Mouse (Mus musculus) left cerebral cortex, adult 8-10 months (tissue): Measurements from ENCODE around the gene Ak9. TPM values are rescaled to one million over a fixed set of nuclear protein-coding genes. Genes with fewer than 3 reads are reported as not detected.

Experiments used
- DNase-seq, 2 experiments: peaks; one replicate each; pipeline ENCODE4 v3.0.0; 2022; ENCODE audit warnings: low spot score in 2 of 2
- total RNA-seq, 4 experiments: library from RNA; stranded (reverse); gene quantifications; 2 replicates each; pipeline ENCODE4 v1.2.4; 2022

The Ak9 gene
- under 1 TPM; 0.07 to 0.28 (median 0.10) TPM for total RNA-seq

- DNase-seq = peak; percentile 62 to 89
These were observed at the start of gene Ak9 for GRCm38 (mm10) chr10:41303639-41304444. TSS of gene Ak9 (plus strand) at chr10:41303980.

GRCm38 (mm10) chr10:41260243-41261006, 43.4 kb upstream of the Ak9 start:
- DNase-seq = no peak

- no peak for DNase-seq
These were observed 42.6 kb upstream of the Ak9 start for GRCm38 (mm10) chr10:41261218-41261617.

GRCm38 (mm10) chr10:41261889-41262288, 41.9 kb upstream of the Ak9 start:
- DNase-seq = no peak

GRCm38 (mm10) chr10:41271860-41272259, 31.9 kb upstream of the Ak9 start:
- no peak for DNase-seq

GRCm38 (mm10) chr10:41274871-41275270, 28.9 kb upstream of the Ak9 start:
- no peak for DNase-seq

- no peak for DNase-seq
These were observed 25.0 kb upstream of the Ak9 start for GRCm38 (mm10) chr10:41278808-41279207.

- DNase-seq = no peak
These were observed 23.6 kb upstream of the Ak9 start for GRCm38 (mm10) chr10:41280177-41280576.

- DNase-seq = no peak
These were observed 23.0 kb upstream of the Ak9 start for GRCm38 (mm10) chr10:41280796-41281195.

- DNase-seq = no peak
These were observed 21.7 kb upstream of the Ak9 start for GRCm38 (mm10) chr10:41282086-41282485.

- no peak for DNase-seq
These were observed 16.2 kb upstream of the Ak9 start for GRCm38 (mm10) chr10:41287618-41288017.

GRCm38 (mm10) chr10:41288074-41288473, 15.7 kb upstream of the Ak9 start:
- no peak for DNase-seq

- peak; percentile 69 to 74 for DNase-seq
These were observed 14.9 kb upstream of the Ak9 start for GRCm38 (mm10) chr10:41288771-41289415.

GRCm38 (mm10) chr10:41291021-41291420, 12.8 kb upstream of the Ak9 start:
- no peak for DNase-seq

- DNase-seq = no peak
These were observed 10.8 kb upstream of the Ak9 start for GRCm38 (mm10) chr10:41293019-41293418.

- no peak for DNase-seq
These were observed 9.0 kb upstream of the Ak9 start for GRCm38 (mm10) chr10:41294734-41295133.

GRCm38 (mm10) chr10:41295145-41295544, 8.6 kb upstream of the Ak9 start:
- no peak for DNase-seq

GRCm38 (mm10) chr10:41300161-41300560, 3.6 kb upstream of the Ak9 start:
- DNase-seq = no peak

GRCm38 (mm10) chr10:41302689-41303431, 920 bp upstream of the Ak9 start, which contains the start of gene Fig4:
TSS of gene Fig4 (minus strand) at chr10:41303260.
- peak; percentile 66 to 75 for DNase-seq

GRCm38 (mm10) chr10:41304961-41305455, 1.2 kb downstream of the Ak9 start:
- no peak for DNase-seq

GRCm38 (mm10) chr10:41308205-41308604, 4.4 kb downstream of the Ak9 start:
- no peak for DNase-seq
